Mouse (Mus musculus) forebrain, postnatal 0 days (tissue): ENCODE measurements around the gene Platr17. TPM values are rescaled to one million over a fixed set of nuclear protein-coding genes. Genes with fewer than 3 reads are reported as not detected.
"Not testable (repeated sequence)": the region's sequence is repeated elsewhere in the genome, so short reads cannot be mapped to it uniquely, and the experiment has no call there.

ENCODE experiments used
- ATAC-seq: fragments of 200-750 bp; cut with Nextera tagmentation; 2 replicates; pipeline ENCODE4 v1.8.0; 2017; ENCODE audit warnings: mild to moderate bottlenecking, moderate library complexity
- DNase-seq: peaks from one replicate; pipeline ENCODE4 v3.0.0-alpha.2; 2015
- H3K27ac ChIP-seq: fragments of 300-500 bp; sonication (generic); 2 replicates; pipeline ENCODE4 v1.5.1; 2014; ENCODE audit warnings: low read depth, mild to moderate bottlenecking, antibody characterized with exemption, low read length, moderate library complexity, mixed read lengths
- H3K27me3 ChIP-seq: fragments of 300-500 bp; sonication (generic); 2 replicates; pipeline ENCODE4 v1.6.1; 2014; ENCODE audit warnings: mild to moderate bottlenecking, low read length, mixed read lengths; ENCODE audit not compliant: insufficient read depth
- H3K36me3 ChIP-seq: fragments of 300-500 bp; sonication (generic); 2 replicates; pipeline ENCODE4 v1.6.1; 2014; ENCODE audit warnings: mild to moderate bottlenecking, moderate library complexity; ENCODE audit not compliant: insufficient read depth
- H3K4me1 ChIP-seq: fragments of 300-500 bp; sonication (generic); 2 replicates; pipeline ENCODE4 v1.6.1; 2014; ENCODE audit warnings: antibody characterized with exemption; ENCODE audit not compliant: insufficient read depth
- H3K4me2 ChIP-seq: fragments of 300-500 bp; sonication (generic); 2 replicates; pipeline ENCODE4 v1.6.1; 2014; ENCODE audit warnings: low read depth, mild to moderate bottlenecking, moderate library complexity
- H3K4me3 ChIP-seq: fragments of 300-500 bp; sonication (generic); 2 replicates; pipeline ENCODE4 v1.5.1; 2014; ENCODE audit warnings: low read depth, low read length, mixed read lengths
- H3K9ac ChIP-seq: fragments of 300-500 bp; sonication (generic); 2 replicates; pipeline ENCODE4 v1.6.1; 2014; ENCODE audit warnings: mild to moderate bottlenecking
- H3K9me3 ChIP-seq: fragments of 300-500 bp; sonication (generic); 2 replicates; pipeline ENCODE4 v1.6.1; 2016; ENCODE audit warnings: low read length
- CTCF ChIP-seq: sonication (generic); IDR thresholded peaks from 2 replicates; pipeline ENCODE4 v1.5.1; 2016; ENCODE audit warnings: antibody characterized with exemption, control low read depth, low read depth
- WGBS: fragments of 180-500 bp; shearing (Covaris S2); extraction: QIAGEN DNeasy Blood & Tissue Kit; methylation state at CpG from one replicate; pipeline ENCODE4 v1.1.7; 2014; 5-methylcytosine and 5-hydroxymethylcytosine counted together
- polyA plus RNA-seq: library from polyadenylated mRNA; unstranded; fragments of >200 nt; fragmentation: Nextera tagmentation; extraction: Ambion mirVana; gene quantifications from 2 replicates; pipeline ENCODE4 v1.2.1, GENCODE M21; 2015
- total RNA-seq: library from RNA; depleted of rRNA; stranded (reverse); fragments of >200 nt; gene quantifications from 2 replicates; pipeline ENCODE4 v1.2.3, GENCODE M21; 2014

Platr17 gene
- total and polyA plus RNA-seq, 2 experiments from 2014 or later: 2.0 TPM; not detected in 1

GRCm38 (mm10) chr17:33899642-33900041 is 5.3 kb upstream of the Platr17 start:
- DNase-seq (no peak), ATAC-seq (no peak)
- 78% methylated on average over 4 of the region's 4 CpGs for WGBS
- Histone ChIP-seq H3K27me3 (no peaks in the 10 kb centered on the region), H3K9me3 (no peaks in the 10 kb centered on the region), H3K4me2 (no peak overlapping the region), H3K9ac (no peak overlapping the region), H3K4me3 (no peak overlapping the region), H3K36me3 (no peaks in the 10 kb centered on the region), H3K27ac (no peak overlapping the region), H3K4me1 (no peaks in the 10 kb centered on the region)
- TF ChIP-seq CTCF: no peak

DNA sequence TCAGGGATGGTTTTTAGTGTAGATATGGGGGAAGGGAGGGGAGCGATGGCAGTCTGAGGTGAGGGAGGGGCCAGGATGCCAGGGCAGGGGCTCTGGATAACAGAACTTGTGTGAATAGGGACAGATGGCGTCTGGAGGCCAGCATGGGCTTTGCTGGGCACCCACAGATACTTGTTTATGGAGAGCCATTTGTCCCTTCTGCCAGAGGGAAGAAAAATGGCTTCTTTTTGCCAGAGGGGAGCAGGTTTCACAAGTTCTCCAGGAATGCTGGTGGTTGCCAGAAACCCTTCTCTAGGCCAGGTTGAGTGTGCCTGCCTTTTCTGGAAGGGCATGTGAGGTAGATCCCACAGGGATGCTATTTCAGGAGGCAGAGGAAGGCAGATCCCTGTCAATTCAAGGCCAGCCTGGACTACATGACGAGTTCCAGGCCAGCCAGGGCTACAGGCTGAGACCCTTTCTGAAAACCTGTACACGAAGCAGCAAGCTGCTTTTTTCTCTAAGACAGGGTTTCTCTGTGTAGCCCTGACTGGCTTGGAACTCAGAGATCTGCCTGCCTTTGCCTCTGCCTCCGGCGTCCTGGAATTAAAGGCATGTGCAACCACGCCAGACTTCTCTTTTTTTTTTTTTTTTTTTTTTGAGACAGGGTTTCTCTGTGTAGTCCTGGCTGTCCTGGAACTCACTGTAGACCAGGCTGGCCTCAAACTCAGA is 4.5 kb upstream of the Platr17 start:
- no peak overlapping the region for H3K4me2 ChIP-seq
- ATAC-seq (no peak), DNase-seq (no peak)
- H3K9ac ChIP-seq: no peak overlapping the region
- no peak for TF ChIP-seq CTCF
- no peaks in the 10 kb centered on the region for H3K4me1 ChIP-seq
- H3K27me3 ChIP-seq: no peaks in the 10 kb centered on the region
- 71% methylated on average over 7 of the region's 7 CpGs for WGBS
- H3K9me3 ChIP-seq: no peaks in the 10 kb centered on the region
- no peak overlapping the region for H3K27ac ChIP-seq
- H3K4me3 ChIP-seq: no peak overlapping the region
- H3K36me3 ChIP-seq: no peaks in the 10 kb centered on the region

- no peak for TF ChIP-seq CTCF
- 84% methylated on average over 4 of the region's 4 CpGs for WGBS
- H3K9me3 ChIP-seq: no peaks in the 10 kb centered on the region
- H3K27me3 ChIP-seq: no peaks in the 10 kb centered on the region
- no peak overlapping the region for H3K9ac ChIP-seq
- no peak overlapping the region for H3K4me3 ChIP-seq
- H3K4me2 ChIP-seq: no peak overlapping the region
- no peaks in the 10 kb centered on the region for H3K36me3 ChIP-seq
- no peak overlapping the region for H3K27ac ChIP-seq
- DNase-seq (no peak), ATAC-seq (no peak)
- no peaks in the 10 kb centered on the region for H3K4me1 ChIP-seq
These were observed 4.0 kb upstream of the Platr17 start for GRCm38 (mm10) chr17:33900989-33901314.

DNA sequence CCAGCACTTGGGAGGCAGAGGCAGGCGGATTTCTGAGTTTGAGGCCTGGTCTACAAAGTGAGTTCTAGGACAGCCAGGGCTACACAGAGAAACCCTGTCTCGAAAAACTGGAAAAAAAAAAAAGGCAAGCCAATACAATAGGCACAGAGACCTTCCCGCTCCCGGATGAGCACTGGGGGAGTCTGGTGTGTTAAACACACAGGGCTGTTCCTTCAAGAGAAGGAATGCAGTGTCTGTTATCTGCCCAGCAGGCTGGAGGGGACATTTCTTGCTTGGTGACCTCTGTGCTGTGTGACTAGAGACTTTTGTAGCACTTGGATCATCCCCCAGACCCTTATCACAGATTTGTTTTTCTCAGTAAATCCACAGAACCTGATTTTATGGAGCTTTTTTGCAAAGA is 3.3 kb upstream of the Platr17 start:
- TF ChIP-seq CTCF: no peak
- Histone ChIP-seq H3K4me1 (no peaks in the 10 kb centered on the region), H3K4me2 (no peak overlapping the region), H3K9ac (no peak overlapping the region), H3K36me3 (no peaks in the 10 kb centered on the region), H3K27ac (no peak overlapping the region), H3K4me3 (no peak overlapping the region), H3K9me3 (no peaks in the 10 kb centered on the region), H3K27me3 (no peaks in the 10 kb centered on the region)
- DNase-seq (no peak), ATAC-seq (no peak)
- WGBS: 71% methylated on average over 4 of the region's 4 CpGs

DNA sequence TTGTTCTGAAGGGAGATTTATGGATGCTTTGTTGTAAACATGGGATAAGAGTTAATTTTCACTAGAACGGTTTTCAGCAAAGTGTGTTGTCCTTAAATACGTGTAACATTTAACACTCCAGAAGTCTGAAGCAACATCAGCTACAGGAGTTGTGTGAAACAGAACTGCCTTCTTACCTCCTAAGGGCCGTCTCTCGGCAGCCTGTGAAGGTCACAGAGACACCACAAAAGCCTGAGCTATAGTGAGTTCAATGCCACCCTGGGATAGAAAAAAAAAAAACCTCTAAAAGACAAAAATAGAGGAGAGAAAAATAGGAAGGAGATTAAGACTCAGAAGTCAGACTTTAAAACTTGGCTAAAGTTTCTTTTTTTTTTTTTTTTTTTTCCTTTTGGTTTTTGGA is 2.9 kb upstream of the Platr17 start:
- no peaks in the 10 kb centered on the region for H3K9me3 ChIP-seq
- no peak overlapping the region for H3K4me2 ChIP-seq
- no peak overlapping the region for H3K9ac ChIP-seq
- TF ChIP-seq CTCF: no peak
- H3K27ac ChIP-seq: no peak overlapping the region
- H3K27me3 ChIP-seq: no peaks in the 10 kb centered on the region
- H3K4me1 ChIP-seq: no peaks in the 10 kb centered on the region
- no peak for DNase-seq
- WGBS: 76% methylated on average over 4 of the region's 4 CpGs
- no peak overlapping the region for H3K4me3 ChIP-seq
- no peak for ATAC-seq
- no peaks in the 10 kb centered on the region for H3K36me3 ChIP-seq

GRCm38 (mm10) chr17:33902491-33902890 is 2.4 kb upstream of the Platr17 start:
- DNase-seq (no peak), ATAC-seq (no peak)
- no peaks in the 10 kb centered on the region for H3K9me3 ChIP-seq
- H3K36me3 ChIP-seq: no peaks in the 10 kb centered on the region
- no peak overlapping the region for H3K4me3 ChIP-seq
- no peak overlapping the region for H3K4me2 ChIP-seq
- no peaks in the 10 kb centered on the region for H3K4me1 ChIP-seq
- no peak overlapping the region for H3K27ac ChIP-seq
- no peak overlapping the region for H3K9ac ChIP-seq
- WGBS: 88% methylated on average over 7 of the region's 7 CpGs
- no peak for TF ChIP-seq CTCF
- H3K27me3 ChIP-seq: no peaks in the 10 kb centered on the region

DNA sequence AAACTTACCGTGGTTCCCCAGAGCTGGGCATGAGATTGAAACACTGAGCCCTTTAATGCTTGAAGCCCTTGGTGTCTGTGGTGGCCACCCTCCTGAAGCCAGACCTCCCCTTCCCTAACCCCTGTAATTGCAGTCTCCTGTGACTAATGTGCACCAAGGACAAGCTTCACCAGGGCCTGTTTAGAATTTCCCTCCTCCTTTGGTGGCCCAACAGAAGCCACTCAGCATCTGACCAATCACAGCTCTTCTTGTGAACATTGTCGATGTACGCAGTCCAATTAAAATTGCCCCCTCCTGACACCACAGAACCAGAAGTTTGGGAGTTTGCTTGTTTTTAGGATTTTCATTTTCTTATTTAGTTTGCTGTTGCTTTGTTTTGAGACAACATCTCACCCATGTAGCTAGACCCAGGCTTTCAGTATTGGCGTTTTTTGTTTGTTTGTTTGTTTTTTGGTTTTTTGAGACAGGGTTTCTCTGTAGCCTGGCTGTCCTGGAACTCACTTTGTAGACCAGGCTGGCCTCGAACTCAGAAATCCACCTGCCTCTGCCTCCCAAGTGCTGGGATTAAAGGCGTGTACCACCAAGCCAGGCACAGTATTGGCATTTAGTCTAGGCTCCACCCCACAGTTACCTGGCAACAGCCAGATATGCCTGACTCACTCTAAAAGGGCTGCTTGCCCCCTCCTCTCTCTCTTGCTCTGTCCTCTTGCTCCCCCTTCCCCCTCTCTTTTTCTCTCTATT is 854 bp upstream of the Platr17 start:
- ATAC-seq, DNase-seq, H3K36me3 ChIP-seq, H3K27me3 ChIP-seq, H3K27ac ChIP-seq, H3K9me3 ChIP-seq, H3K4me2 ChIP-seq, H3K4me1 ChIP-seq, H3K9ac ChIP-seq, H3K4me3 ChIP-seq: not testable (repeated sequence)
- 67% methylated on average over 6 of the region's 6 CpGs for WGBS
